Mouse (Mus musculus): ENCODE measurements at regions not wholly inside any gene's neighbourhood (a gene's known extent, or its start where the extent isn't known, plus 50 kb on each side); places are given as distances from the start of the nearest gene placed in this dataset.

GRCm38 (mm10) chr15:5355332-5355731, 111.3 kb upstream of the Ptger4 start:
- no peak for DNase-seq (ENCODE audit: inconsistent ontology term)

DNA sequence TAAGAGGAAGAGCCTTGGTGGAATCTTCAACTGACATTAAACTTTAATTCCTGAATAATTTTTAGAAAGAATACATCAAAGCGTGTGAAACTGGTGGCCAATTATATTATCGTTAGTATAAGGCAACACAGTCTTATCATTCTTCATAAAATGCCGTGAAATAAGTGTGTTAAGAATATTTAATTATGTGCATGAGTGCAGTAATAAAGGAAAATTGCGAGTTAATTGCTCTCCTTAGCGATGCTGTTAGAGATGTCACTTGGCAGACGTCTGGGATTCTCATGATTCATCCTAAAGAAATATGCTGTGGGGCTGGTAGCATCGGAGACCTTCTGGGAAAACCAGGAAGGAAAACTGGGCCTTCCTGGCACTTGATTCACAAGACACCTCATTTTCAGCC, 110.3 kb upstream of the Ptger4 start:
- peak; percentile 52 for DNase-seq (ENCODE audit: inconsistent ontology term)

DNA sequence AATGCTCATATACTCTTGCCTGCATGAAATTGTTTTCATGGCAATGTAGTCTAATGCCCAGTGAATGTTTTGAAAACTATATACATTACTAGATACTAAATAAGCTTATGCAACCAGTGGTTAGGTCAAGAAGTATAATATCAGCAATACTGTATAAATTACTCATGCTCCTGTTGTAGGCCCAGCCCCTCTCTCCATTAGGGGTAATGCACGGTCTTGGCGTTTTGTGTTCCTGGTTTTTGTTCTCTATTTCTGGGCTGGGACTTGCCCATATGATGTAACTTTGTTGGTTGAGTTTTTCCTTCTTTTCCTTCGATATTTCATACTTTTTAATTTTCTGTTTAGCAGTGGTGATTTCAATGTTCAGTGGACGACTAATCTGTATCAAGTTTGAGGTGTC, 104.9 kb upstream of the Ptger4 start:
- no peak for DNase-seq (ENCODE audit: inconsistent ontology term)

GRCm38 (mm10) chr15:5347674-5348073, 103.7 kb upstream of the Ptger4 start:
- no peak for DNase-seq (ENCODE audit: inconsistent ontology term)

GRCm38 (mm10) chr15:5346955-5347354, 103.0 kb upstream of the Ptger4 start:
- no peak for DNase-seq (ENCODE audit: inconsistent ontology term)

DNA sequence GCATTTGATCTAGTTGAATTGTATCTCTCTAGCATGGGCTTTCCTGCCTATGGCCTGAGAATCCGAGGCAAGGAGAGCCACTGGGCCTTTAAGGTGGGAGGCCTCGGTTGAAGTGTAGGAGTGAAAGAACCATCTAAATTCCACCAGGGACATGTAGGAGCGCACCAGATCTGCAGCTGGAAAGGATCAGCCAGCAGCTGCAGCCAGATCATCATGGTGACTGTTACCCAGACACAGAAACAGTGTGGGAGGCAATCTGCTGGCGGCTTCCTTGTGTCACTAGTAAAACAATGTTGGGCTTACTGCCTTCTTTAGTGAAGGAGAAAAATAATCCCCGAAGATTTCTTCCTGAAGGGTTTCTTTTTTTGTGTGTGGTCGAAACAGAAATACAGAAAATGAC, 99.8 kb upstream of the Ptger4 start:
- DNase-seq (ENCODE audit: inconsistent ontology term), result no peak

DNA sequence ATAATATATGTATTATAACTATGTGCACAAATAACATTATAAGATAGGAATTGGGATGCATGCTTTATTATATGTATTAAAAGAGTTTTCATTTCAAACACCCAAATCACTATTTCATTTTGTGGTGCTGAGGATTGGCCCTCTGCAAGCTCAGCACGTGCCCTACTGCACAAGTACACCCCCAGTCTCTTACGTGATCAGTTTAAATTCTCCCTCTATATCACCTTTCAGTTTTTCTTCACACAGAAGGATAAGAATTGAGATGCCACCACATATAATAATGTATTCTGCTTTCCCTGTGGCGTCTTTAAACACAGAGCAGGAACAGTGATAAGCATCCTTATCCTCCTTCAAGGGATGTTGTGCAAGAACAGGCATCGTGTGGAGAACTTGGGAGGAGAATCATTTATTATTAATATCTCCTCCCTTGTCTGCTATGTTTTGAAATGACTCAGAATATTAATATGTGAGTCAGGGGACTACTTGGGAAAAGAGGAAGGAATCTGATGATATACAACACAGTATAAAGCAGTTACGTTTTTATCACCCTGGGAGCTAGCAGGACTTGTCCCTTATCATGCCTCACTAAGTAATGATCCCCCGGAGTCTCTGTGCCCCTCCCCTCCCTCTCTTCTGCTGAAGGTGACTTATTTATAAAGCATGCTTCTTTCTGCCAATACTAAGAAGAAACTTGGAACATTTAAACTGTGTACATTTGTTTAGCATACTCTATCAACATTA, 91.7 kb upstream of the Ptger4 start:
- DNase-seq (ENCODE audit: inconsistent ontology term), result no peak

GRCm38 (mm10) chr15:5326996-5327395, 83.0 kb upstream of the Ptger4 start:
- DNase-seq (ENCODE audit: inconsistent ontology term), result no peak

DNA sequence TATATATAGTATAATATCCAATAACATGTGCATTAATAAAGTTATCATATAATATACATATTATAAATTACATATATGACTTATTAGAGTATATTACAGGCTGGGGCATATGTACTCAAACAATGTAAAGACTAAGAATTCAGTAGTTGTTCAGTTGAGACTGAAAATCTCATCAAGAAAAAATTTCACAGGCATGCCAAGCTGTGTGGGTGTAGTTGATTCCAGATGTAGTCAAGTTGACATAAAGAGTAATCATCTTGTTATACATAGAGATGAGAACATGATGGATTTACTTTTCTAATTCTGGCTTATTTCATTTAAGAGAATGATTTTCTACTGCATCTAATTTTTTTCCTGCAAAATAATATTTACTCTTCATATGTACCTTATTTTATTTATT, 77.7 kb upstream of the Ptger4 start:
- no peak for DNase-seq (ENCODE audit: inconsistent ontology term)

DNA sequence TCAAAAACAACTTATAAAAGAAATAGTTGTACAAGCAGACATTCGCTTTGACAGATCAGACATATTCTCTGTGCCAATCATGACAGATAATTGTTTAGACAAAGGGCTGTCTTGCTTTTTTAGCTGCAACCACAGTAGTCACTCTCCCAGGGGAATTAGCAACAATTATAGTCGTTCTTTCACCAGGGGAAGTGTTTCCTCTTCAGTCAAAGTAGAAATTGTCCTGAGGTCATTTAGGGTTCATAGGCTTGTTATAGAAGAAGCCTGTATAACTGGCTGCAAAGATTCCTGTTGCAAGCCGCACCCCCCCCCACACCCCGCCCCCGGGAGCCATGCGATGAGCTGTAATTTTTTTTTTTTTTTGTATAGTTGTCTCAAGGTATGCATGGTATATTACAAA, 68.2 kb upstream of the Ptger4 start:
- no peak for DNase-seq (ENCODE audit: inconsistent ontology term)

- no peak for DNase-seq (ENCODE audit: inconsistent ontology term)
Measured at GRCm38 (mm10) chr15:5310035-5310434, 66.0 kb upstream of the Ptger4 start.

GRCm38 (mm10) chr15:5302403-5302802, 58.4 kb upstream of the Ptger4 start:
- DNase-seq (ENCODE audit: inconsistent ontology term), result no peak

GRCm38 (mm10) chr15:5299807-5300206, 55.8 kb upstream of the Ptger4 start:
- no peak for DNase-seq (ENCODE audit: inconsistent ontology term)

GRCm38 (mm10) chr15:5296949-5297348, 53.0 kb upstream of the Ptger4 start:
- DNase-seq (ENCODE audit: inconsistent ontology term), result no peak
